ENCODE assay signal across 15 mouse cellular contexts in the genomic region with DNA sequence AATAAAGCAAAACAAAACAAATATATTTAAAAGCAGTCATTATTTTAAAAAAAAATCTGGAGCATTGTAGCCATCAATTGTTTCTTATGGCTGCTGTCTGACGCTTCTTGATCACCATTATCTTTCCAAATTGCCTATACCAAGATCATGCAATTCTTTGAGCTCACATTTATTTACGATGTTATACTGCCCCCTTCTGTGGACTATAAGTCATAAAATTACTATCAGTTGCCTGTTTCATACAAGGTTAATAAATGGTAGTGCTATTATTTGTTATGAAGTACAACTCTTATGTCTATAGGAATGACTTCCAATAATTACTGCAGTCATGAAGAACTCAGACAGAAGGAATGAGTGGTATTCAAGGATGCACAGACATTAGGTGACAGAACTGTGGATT. TPM values are rescaled to one million over a fixed set of nuclear protein-coding genes. Genes with fewer than 3 reads are reported as not detected.
DNase-seq lines count a peak whose midpoint lies in the region; ATAC-seq and TF ChIP-seq lines count a peak whose summit lies in the region.
"Had no signal": no experiment of that assay in that cellular context is flagged by ENCODE, and none has a peak within 500 bp of the region (broad histone marks: within the 10 kb centered on the region; RNA-seq: fewer than 3 reads in every experiment).

No protein-coding gene starts in this region.

- no peak overlapping the region for H3K9ac ChIP-seq in heart, adult 2 months (ENCODE audit: low read depth, low read length)
- no peak overlapping the region for H3K9ac ChIP-seq in liver, postnatal 0 days (replicated peaks)
- H3K9ac ChIP-seq in liver, embryonic 12.5 days, result no peak overlapping the region
- no peak overlapping the region for H3K9ac ChIP-seq in forebrain, embryonic 12.5 days

- no peaks in the 10 kb centered on the region for H3K36me3 ChIP-seq in heart, adult 2 months (ENCODE audit: control insufficient read depth, insufficient read depth, low read length)
- no peaks in the 10 kb centered on the region for H3K36me3 ChIP-seq in heart, embryonic 10.5 days
- no peaks in the 10 kb centered on the region for H3K36me3 ChIP-seq in liver, postnatal 0 days (replicated peaks; ENCODE audit: insufficient read depth, low read length)
- H3K36me3 ChIP-seq in liver, embryonic 12.5 days, result no peaks in the 10 kb centered on the region
- H3K36me3 ChIP-seq in forebrain, embryonic 12.5 days (replicated peaks), result no peaks in the 10 kb centered on the region
- H3K36me3 ChIP-seq: midbrain, embryonic 10.5 days had no signal

- H3K9me3 ChIP-seq in heart, embryonic 10.5 days, result no peaks in the 10 kb centered on the region
- H3K9me3 ChIP-seq in liver, postnatal 0 days (ENCODE audit: low read length), result no peaks in the 10 kb centered on the region
- H3K9me3 ChIP-seq in liver, embryonic 12.5 days (replicated peaks), result no peaks in the 10 kb centered on the region
- H3K9me3 ChIP-seq in forebrain, embryonic 12.5 days, result no peaks in the 10 kb centered on the region
- H3K9me3 ChIP-seq: midbrain, embryonic 10.5 days had no signal

- H3K4me1 ChIP-seq in heart, adult 2 months (ENCODE audit: control insufficient read depth, insufficient read depth, low read length), result no peaks in the 10 kb centered on the region
- no peaks in the 10 kb centered on the region for H3K4me1 ChIP-seq in heart, embryonic 10.5 days
- no peaks in the 10 kb centered on the region for H3K4me1 ChIP-seq in liver, postnatal 0 days (ENCODE audit: insufficient read depth)
- no peaks in the 10 kb centered on the region for H3K4me1 ChIP-seq in liver, embryonic 12.5 days
- H3K4me1 ChIP-seq in forebrain, embryonic 12.5 days, result no peaks in the 10 kb centered on the region
- H3K4me1 ChIP-seq: midbrain, embryonic 10.5 days had no signal

- no peak for TF ChIP-seq POLR2A in heart, adult 2 months (IDR thresholded peaks at IDR 0.05; ENCODE audit: insufficient read depth, low read depth, low read length)

- DNase-seq in heart, adult 2 months, result no peak
- no peak for DNase-seq in heart, embryonic 10.5 days (ENCODE audit: low spot score)
- DNase-seq in liver, postnatal 0 days, result no peak
- peak; percentile 46 for DNase-seq in NIH3T3 (ENCODE audit: low read depth)
- peak; percentile 3 for DNase-seq in retina, postnatal 1 day
- DNase-seq in c-Kit-positive CD71-positive TER-119-positive erythroid progenitor cells, embryonic 14.5 days (ENCODE audit: low spot score), result no peak
- DNase-seq: cerebellum, postnatal 25 days; kidney, adult 11 months; left cerebral cortex, postnatal 4 days; lung, adult 18-20 months; thymus, postnatal 4 days had no signal

- 27% methylated on average over 2 of the region's 2 CpGs for WGBS in heart, adult 2 months
- WGBS in heart, embryonic 10.5 days, result 38% methylated on average over 2 of the region's 2 CpGs
- WGBS in liver, postnatal 0 days (ENCODE audit: insufficient replicate concordance), result 45% methylated on average over 2 of the region's 2 CpGs
- WGBS in liver, embryonic 12.5 days (ENCODE audit: insufficient replicate concordance), result 30% methylated on average over 2 of the region's 2 CpGs
- 41% methylated on average over 2 of the region's 2 CpGs for WGBS in forebrain, embryonic 12.5 days

- H3K4me2 ChIP-seq in liver, postnatal 0 days (ENCODE audit: low read depth, low read length), result no peak overlapping the region
- no peak overlapping the region for H3K4me2 ChIP-seq in liver, embryonic 12.5 days
- H3K4me2 ChIP-seq in forebrain, embryonic 12.5 days, result no peak overlapping the region

- H3K27me3 ChIP-seq in heart, adult 2 months (ENCODE audit: control insufficient read depth, insufficient read depth, low read length), result no peaks in the 10 kb centered on the region
- H3K27me3 ChIP-seq in heart, embryonic 10.5 days (ENCODE audit: insufficient read depth, poor library complexity, severe bottlenecking), result no peaks in the 10 kb centered on the region
- H3K27me3 ChIP-seq in liver, postnatal 0 days (ENCODE audit: insufficient read depth, low read length), result no peaks in the 10 kb centered on the region; the same call in 1 of the 2 replicates
- H3K27me3 ChIP-seq in liver, embryonic 12.5 days (replicated peaks), result no peaks in the 10 kb centered on the region
- no peaks in the 10 kb centered on the region for H3K27me3 ChIP-seq in forebrain, embryonic 12.5 days
- H3K27me3 ChIP-seq: CH12.LX had no signal

- no peak overlapping the region for H3K4me3 ChIP-seq in heart, adult 2 months
- no peak overlapping the region for H3K4me3 ChIP-seq in heart, embryonic 10.5 days
- no peak overlapping the region for H3K4me3 ChIP-seq in liver, postnatal 0 days (ENCODE audit: low read depth, low read length)
- no peak overlapping the region for H3K4me3 ChIP-seq in liver, embryonic 12.5 days
- H3K4me3 ChIP-seq in forebrain, embryonic 12.5 days (replicated peaks), result no peak overlapping the region
- H3K4me3 ChIP-seq: midbrain, embryonic 10.5 days had no signal

- intact Hi-C loops in heart, adult 2 months (cut with DNase I), result loop anchor here (1.0 to 10.0 kb wide), 3 partner anchors 97 to 1180 kb away; no protein-coding TSS in a partner anchor

- no peak for ATAC-seq in liver, postnatal 0 days
- no peak for ATAC-seq in liver, embryonic 12.5 days
- no peak for ATAC-seq in forebrain, embryonic 12.5 days (ENCODE audit: low FRiP score)

- TF ChIP-seq CTCF in heart, adult 2 months (IDR thresholded peaks at IDR 0.05), result peak; percentile 68
- TF ChIP-seq CTCF in liver, postnatal 0 days (IDR thresholded peaks at IDR 0.05; ENCODE audit: low read depth), result 0 out of 2 replicates have a peak, but pooled peaks have one; percentile 16

- no peaks in the 10 kb centered on the region for H3K79me2 ChIP-seq in heart, adult 2 months (replicated peaks; ENCODE audit: control insufficient read depth, insufficient read depth, low read length)

- no peak for TF ChIP-seq EP300 in heart, adult 2 months (IDR thresholded peaks at IDR 0.05; ENCODE audit: insufficient read depth, low read depth, low read length)
- no peak for TF ChIP-seq EP300 in liver, postnatal 0 days (IDR thresholded peaks at IDR 0.05; ENCODE audit: low read depth)

- no peak overlapping the region for H3K27ac ChIP-seq in heart, adult 2 months
- no peak overlapping the region for H3K27ac ChIP-seq in heart, embryonic 10.5 days
- H3K27ac ChIP-seq in liver, postnatal 0 days (ENCODE audit: low read depth), result no peak overlapping the region
- no peak overlapping the region for H3K27ac ChIP-seq in liver, embryonic 12.5 days
- H3K27ac ChIP-seq in forebrain, embryonic 12.5 days, result no peak overlapping the region
- H3K27ac ChIP-seq: midbrain, embryonic 10.5 days had no signal

RNA-seq across cellular contexts. Expression of a gene that starts 57.3 kb away (rescaled TPM):
- total RNA-seq in heart, adult 2 months (2021), result 1 to 10 TPM; 2.0 to 2.8 TPM
- 0.78 and 2.6 TPM in 2 replicates for polyA plus RNA-seq in heart, adult 2 months (2012; rRNA removed)
- polyA plus RNA-seq in heart, embryonic 10.5 days (2016; fragmentation: Nextera tagmentation; extraction: Ambion mirVana), result 2.0 and 2.6 TPM in 2 replicates
- 0.13 and 0.19 TPM in 2 replicates for polyA plus RNA-seq in liver, postnatal 0 days (2015; fragmentation: Nextera tagmentation; extraction: Ambion mirVana)
- polyA plus RNA-seq in liver, embryonic 12.5 days (2016; fragmentation: Nextera tagmentation; extraction: Ambion mirVana), result 0.25 and 0.30 TPM in 2 replicates
- 1.1 and 1.4 TPM in 2 replicates for polyA plus RNA-seq in forebrain, embryonic 12.5 days (2016; fragmentation: Nextera tagmentation; extraction: Ambion mirVana)

Comparison
In these comparisons a context has a peak if more than half of its experiments do, and no peak if none do; other contexts are left out.
1. DNase-seq: peak in NIH3T3 (single experiment) and retina, postnatal 1 day (single experiment); none in heart, adult 2 months (0 of 2), heart, embryonic 10.5 days (single experiment), liver, postnatal 0 days (single experiment) and c-Kit-positive CD71-positive TER-119-positive erythroid progenitor cells, embryonic 14.5 days (single experiment).